Mouse (Mus musculus) adrenal gland, adult 18-20 months (tissue): ENCODE measurements around the gene Rdh16f2. TPM values are rescaled to one million over a fixed set of nuclear protein-coding genes. Genes with fewer than 3 reads are reported as not detected.

Experiments used
- total RNA-seq, 2 experiments: library from RNA; stranded (reverse); gene quantifications; 1 replicate in 1 of 2; 2 replicates in 1 of 2; pipeline ENCODE4 v1.2.3; 2021

Gene Rdh16f2
- total RNA-seq, 2 experiments from 2014 or later = 0.33 TPM; not detected in 1

Other genes with a start within 250 kb of the Rdh16f2 start
- 100 to 1,000 TPM; 145 to 148 TPM for gene Lrp1, start 245.3 kb upstream of the Rdh16f2 start, total RNA-seq
- gene Stat6, start 223.5 kb upstream of the Rdh16f2 start, total RNA-seq = 100 to 1,000 TPM in 1 of 2 experiments, 10 to 100 TPM in 1; 87.7 to 105 TPM
- gene Nemp1, start 199.6 kb upstream of the Rdh16f2 start, total RNA-seq = 1 to 10 TPM; 5.0 to 5.4 TPM
- gene Nab2, start 197.9 kb upstream of the Rdh16f2 start, total RNA-seq = 10 to 100 TPM; 23.4 to 38.0 TPM
- gene Myo1a, start 161.3 kb upstream of the Rdh16f2 start, total RNA-seq = 10 to 100 TPM in 1 of 2 experiments, under 1 TPM in 1; 0.83 to 35.2 TPM
- not detected for gene Tac2, start 142.0 kb upstream of the Rdh16f2 start, total RNA-seq
- gene Zbtb39, start 126.9 kb upstream of the Rdh16f2 start, total RNA-seq = 10 to 100 TPM; 12.3 to 13.1 TPM
- 10 to 100 TPM in 1 of 2 experiments, 1 to 10 TPM in 1; 4.6 to 11.4 TPM for gene Gpr182, start 114.7 kb upstream of the Rdh16f2 start, total RNA-seq
- 1 to 10 TPM; 2.4 to 5.9 TPM for gene Rdh1, start 106.8 kb upstream of the Rdh16f2 start, total RNA-seq
- gene Rdh16f1, start 106.7 kb upstream of the Rdh16f2 start, total RNA-seq = 1 to 10 TPM; 3.9 to 7.3 TPM
- gene Rdh9, start 90.1 kb upstream of the Rdh16f2 start, total RNA-seq = under 1 TPM in 1 of 2 experiments, not detected in 1; 0.27 TPM
- 1 to 10 TPM in 1 of 2 experiments, under 1 TPM in 1; 0.93 to 4.0 TPM for gene Rdh16, start 65.3 kb upstream of the Rdh16f2 start, total RNA-seq
- not detected for gene Rdh19, start 16.5 kb upstream of the Rdh16f2 start, total RNA-seq
- gene Rdh7, start 22.3 kb downstream of the Rdh16f2 start, total RNA-seq = not detected
- 1 to 10 TPM in 1 of 2 experiments, under 1 TPM in 1; 0.32 to 2.7 TPM for gene Sdr9c7, start 32.0 kb downstream of the Rdh16f2 start, total RNA-seq
- not detected for gene Hsd17b6, start 141.1 kb downstream of the Rdh16f2 start, total RNA-seq
- 1 to 10 TPM; 2.8 to 3.5 TPM for gene Prim1, start 148.7 kb downstream of the Rdh16f2 start, total RNA-seq
- 100 to 1,000 TPM; 612 to 654 TPM for gene Naca, start 169.1 kb downstream of the Rdh16f2 start, total RNA-seq
- 100 to 1,000 TPM; 228 to 248 TPM for gene Ptges3, start 192.5 kb downstream of the Rdh16f2 start, total RNA-seq
- 1,000 to 10,000 TPM; 2,783 to 4,328 TPM for gene Atp5b, start 216.8 kb downstream of the Rdh16f2 start, total RNA-seq
- 10 to 100 TPM; 35.6 to 45.3 TPM for gene Baz2a, start 225.1 kb downstream of the Rdh16f2 start, total RNA-seq